Mouse (Mus musculus): Measurements from ENCODE around the gene Fam71e2. TPM values are rescaled to one million over a fixed set of nuclear protein-coding genes. Genes with fewer than 3 reads are reported as not detected.
A peak's percentile ranks its signal among the peaks of the same experiment; 100 is the strongest.

Gene Fam71e2
- total RNA-seq, 2 experiments from 2014 or later = not detected

- no peak for ATAC-seq (replicated peaks; ENCODE audit: low FRiP score, low TSS enrichment, poor library complexity, severe bottlenecking)
Observed at GRCm38 (mm10) chr7:4782130-4782529, 11.0 kb upstream of the Fam71e2 start.

DNA sequence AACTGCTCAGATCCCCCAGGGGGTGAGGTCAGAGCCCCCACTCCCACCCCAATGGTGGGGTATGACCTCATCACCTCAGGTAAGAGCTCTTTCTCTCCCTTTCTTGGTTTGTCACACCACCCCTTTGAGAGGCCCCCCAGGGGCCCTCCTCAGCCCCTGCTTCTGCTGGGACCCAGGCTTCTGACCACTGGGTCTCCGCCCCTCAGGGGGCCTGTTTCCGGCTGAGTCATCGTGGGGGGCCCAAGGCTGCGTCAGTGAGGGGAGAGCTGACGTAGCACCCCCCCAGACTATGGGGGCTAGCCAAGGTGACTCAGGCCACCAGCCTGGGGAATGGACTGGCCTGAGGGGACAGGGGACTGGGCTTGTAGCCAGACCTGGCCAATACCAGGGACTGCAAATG, 8.8 kb upstream of the Fam71e2 start:
- ATAC-seq (replicated peaks; ENCODE audit: low FRiP score, low TSS enrichment, poor library complexity, severe bottlenecking) = no peak

- no peak for ATAC-seq (replicated peaks; ENCODE audit: low FRiP score, low TSS enrichment, poor library complexity, severe bottlenecking)
Observed at GRCm38 (mm10) chr7:4777851-4778637, 6.9 kb upstream of the Fam71e2 start.

DNA sequence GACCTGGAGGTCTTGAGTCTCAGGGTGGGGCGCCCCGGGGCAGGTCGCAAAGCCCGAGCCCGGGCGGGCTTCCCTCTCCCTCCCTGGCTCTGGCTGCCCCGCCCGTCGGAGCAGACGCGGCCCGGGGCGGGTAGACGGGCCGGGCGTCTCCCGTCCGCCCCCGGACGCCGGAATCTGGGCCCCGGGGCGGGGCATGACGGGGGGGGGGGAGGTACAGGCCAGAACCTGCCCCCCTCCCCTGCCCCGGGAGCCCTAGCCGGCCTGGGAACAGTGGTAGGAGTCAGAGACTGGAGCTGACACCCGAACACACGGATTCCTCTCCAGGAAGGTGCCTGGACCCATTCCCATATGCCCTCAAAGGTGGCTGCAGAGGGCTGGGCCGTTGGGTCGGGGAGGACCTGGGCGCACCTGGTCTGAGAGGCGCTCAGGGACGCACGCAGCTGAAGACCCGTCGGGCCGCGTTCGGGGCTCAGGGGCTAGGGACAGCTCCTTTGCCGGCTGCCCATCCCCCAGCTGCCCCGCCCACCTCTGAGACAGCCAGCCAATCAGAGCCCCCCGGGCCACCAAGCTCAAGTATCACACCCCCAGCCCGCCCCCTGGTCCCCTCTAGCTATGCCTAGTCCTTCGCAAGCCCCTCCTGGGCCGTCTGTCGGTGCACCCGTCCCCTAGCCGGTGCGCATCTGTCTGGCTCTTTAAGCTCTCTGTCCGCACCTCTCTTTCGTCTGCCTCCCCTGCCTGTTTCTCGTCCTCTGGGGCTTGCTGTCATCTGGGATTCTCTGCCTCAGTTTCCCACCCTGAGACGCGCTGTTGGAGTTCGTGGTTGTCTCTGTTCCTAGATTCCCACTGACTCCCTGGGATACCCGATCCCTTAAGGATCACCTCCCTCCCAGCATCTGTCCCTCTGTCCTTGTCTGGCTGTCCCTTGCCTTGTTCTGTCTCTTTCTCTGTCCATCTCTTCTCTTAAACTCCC, 6.0 kb upstream of the Fam71e2 start:
- ATAC-seq (replicated peaks; ENCODE audit: low FRiP score, low TSS enrichment, poor library complexity, severe bottlenecking) = peak; percentile 38

- no peak for ATAC-seq (replicated peaks; ENCODE audit: low FRiP score, low TSS enrichment, poor library complexity, severe bottlenecking)
Observed at GRCm38 (mm10) chr7:4776131-4776530, 5.0 kb upstream of the Fam71e2 start.

DNA sequence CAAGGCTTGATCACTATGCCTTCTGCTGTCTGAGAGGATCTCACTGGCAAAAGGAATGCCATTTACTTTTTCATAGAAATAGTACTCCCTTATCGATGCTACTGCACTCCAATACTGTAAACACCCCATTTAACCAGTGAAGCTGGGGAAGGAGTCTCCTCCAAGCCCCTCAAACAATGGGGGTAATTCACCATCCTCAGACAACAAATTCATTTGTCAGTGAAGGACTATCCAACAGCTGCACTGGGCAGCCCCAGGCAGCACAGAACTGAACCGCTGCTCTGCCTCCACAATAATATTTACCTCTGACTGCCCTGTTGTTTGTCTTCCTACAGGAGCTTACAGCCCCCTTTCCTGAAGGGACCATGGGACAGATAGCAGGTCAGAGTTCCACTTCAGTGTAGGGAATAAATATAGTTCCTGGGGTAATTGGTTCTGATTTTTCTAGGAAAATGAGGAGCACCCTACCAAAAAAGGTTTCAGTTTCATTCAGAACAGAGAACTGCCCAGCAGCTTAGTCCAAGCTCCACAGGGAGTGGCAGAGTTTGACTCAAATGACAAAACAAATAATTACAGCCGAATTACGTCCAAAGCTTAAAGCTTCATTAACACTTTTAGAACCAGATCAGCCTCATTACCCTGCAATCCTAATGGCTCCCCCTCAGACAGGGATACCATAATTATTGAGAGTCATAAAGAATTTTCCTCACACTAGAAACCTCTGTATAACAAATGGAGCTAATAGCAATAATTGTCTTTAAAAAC, 6.0 kb downstream of the Fam71e2 start:
- no peak for ATAC-seq (replicated peaks; ENCODE audit: low FRiP score, low TSS enrichment, poor library complexity, severe bottlenecking)

DNA sequence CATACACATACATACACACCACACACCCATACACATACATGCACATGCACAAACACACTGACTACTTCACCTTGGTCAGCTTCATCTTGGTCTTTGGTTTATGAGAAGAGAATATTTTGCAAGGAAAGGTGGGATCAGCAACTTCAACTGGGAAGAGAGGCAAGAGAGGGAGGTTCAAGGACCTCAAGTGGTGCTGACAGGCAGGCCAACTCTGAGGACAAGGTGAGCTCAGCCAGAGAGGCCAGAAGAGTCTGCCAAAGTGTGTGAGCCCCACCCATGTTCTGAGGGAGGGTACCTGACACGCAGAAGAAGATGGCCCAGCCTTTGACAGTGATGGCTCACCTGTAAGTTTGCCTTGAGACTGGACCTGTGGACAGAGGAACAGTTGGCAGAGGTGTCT, 11.4 kb downstream of the Fam71e2 start:
- no peak for ATAC-seq (replicated peaks; ENCODE audit: low FRiP score, low TSS enrichment, poor library complexity, severe bottlenecking)

GRCm38 (mm10) chr7:4752821-4753570, 18.1 kb downstream of the Fam71e2 start, which contains the start of gene Cox6b2:
Gene Cox6b2 (minus strand): TSS chr7:4753094.
- peak; percentile 75 for ATAC-seq (replicated peaks; ENCODE audit: low FRiP score, low TSS enrichment, poor library complexity, severe bottlenecking)

DNA sequence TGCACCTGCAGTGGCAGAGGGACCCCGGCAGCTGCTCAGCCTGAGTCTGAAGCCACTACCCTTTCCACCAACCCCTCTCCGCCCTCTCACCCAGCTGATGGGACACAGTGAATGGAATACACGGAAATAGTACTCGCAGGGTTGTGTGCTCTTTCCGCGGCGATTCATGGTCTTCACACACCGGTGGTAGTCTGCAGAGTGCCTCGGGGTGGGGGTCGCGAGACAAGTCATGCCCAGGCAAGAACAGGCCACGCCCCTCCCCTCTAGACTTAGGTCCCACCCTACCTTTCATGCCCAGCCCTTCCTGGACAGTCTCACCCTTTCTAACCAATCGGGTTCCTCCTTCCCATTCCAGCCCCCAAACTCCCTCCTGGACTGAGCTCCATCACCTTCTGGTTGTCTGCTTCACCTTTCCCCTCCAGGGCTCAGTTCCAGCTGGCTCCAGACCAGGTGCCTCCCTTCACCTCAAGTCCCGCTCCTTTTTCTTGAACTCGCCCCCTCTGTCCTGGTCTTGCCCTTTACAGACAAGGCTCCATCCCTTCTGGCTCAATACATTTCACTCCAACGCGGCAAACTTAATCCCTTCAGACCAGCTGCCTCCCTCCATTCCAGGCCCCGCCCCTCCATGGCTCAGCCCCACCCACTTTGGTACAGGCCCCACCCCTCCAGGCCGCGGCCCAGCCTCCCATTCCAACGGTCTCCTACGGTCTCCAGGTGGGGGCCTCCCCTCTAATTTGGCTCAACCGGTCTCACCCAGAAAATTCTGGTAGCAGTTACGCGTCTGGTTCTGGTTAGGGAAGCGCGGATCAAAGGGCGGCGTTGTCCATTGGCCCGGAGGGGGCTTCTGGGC, 18.9 kb downstream of the Fam71e2 start:
- ATAC-seq (replicated peaks; ENCODE audit: low FRiP score, low TSS enrichment, poor library complexity, severe bottlenecking) = peak; percentile 56

GRCm38 (mm10) chr7:4749169-4749568, 21.9 kb downstream of the Fam71e2 start:
- no peak for ATAC-seq (replicated peaks; ENCODE audit: low FRiP score, low TSS enrichment, poor library complexity, severe bottlenecking)

DNA sequence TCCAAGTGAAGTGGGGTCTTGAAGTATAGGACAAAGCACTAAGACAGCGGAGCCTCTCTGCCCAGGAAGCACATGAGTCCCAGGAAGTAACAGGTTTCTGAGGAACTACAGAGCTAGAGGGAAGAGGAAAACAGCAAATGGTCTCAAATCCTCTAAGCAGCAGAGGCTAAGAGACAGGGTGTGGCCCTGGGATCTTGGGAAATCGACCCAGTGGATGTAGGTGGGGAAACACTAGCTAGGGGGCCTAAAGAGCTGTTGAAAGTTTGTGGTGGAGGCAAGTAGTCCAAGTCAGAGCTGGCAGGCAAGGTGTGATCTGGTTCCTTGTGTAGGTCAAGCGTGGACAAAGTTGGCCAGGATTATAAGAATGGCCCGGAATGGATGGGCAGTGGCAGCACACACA, 22.8 kb downstream of the Fam71e2 start:
- ATAC-seq (replicated peaks; ENCODE audit: low FRiP score, low TSS enrichment, poor library complexity, severe bottlenecking) = no peak

GRCm38 (mm10) chr7:4747156-4747899, 23.8 kb downstream of the Fam71e2 start:
- ATAC-seq (replicated peaks; ENCODE audit: low FRiP score, low TSS enrichment, poor library complexity, severe bottlenecking) = peak; percentile 64

DNA sequence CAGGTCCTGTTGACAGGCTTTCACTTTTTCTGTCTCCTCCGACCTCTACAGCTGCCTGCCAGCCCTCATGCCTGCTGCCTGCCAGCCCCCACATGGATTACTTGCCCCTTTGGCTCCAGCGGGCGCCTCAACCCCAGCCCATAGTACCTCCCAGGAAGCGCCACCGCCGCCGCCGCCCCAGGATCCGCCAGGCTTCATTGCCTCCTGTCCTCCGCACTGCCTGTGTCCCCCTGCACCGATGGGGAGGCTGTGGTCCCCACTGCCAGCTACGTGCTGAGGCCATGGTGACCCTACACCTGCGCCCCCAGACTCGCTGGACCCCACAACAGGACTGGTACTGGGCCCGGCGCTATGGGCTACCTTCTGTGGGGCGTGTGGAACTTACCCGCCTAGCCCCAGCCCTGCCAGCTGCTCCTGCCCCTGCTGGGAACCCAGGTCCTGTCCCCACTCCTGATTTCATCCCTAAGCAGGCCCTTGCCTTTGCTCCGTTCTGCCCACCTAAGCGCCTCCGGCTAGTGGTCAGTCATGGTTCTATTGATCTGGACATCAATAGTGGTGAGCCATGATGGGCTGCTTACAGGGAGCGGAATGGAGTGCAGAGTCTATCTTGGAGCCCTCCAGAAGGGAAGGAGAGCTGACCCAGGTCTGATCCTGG, 24.6 kb downstream of the Fam71e2 start:
- no peak for ATAC-seq (replicated peaks; ENCODE audit: low FRiP score, low TSS enrichment, poor library complexity, severe bottlenecking)

GRCm38 (mm10) chr7:4744886-4745285, 26.2 kb downstream of the Fam71e2 start:
- ATAC-seq (replicated peaks; ENCODE audit: low FRiP score, low TSS enrichment, poor library complexity, severe bottlenecking) = no peak

GRCm38 (mm10) chr7:4743354-4743753, 27.7 kb downstream of the Fam71e2 start:
- no peak for ATAC-seq (replicated peaks; ENCODE audit: low FRiP score, low TSS enrichment, poor library complexity, severe bottlenecking)

DNA sequence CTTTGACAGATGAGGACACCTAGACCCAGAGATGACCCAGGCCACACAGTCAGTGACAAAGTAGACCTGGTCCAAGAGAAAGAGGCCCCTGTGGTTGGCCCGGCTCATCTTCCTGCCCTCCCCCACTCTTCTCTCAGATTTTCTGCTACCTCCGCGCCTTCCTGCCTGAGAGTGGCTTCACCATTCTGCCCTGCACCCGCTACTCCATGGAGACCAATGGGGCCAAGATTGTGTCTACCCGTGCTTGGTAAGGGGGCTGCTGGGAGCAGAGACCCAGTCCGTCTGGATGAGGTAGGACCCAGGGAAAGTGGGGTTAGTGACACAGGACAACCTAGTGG, 28.7 kb downstream of the Fam71e2 start:
- no peak for ATAC-seq (replicated peaks; ENCODE audit: low FRiP score, low TSS enrichment, poor library complexity, severe bottlenecking)

All from megakaryocyte-erythroid progenitor cell, adult 5-6 weeks (primary cell).